Mouse (Mus musculus) heart, postnatal 4 days (tissue): ENCODE data around the gene Ap1ar. TPM values are rescaled to one million over a fixed set of nuclear protein-coding genes. Genes with fewer than 3 reads are reported as not detected.

ENCODE experiments used
- DNase-seq: peaks from one replicate; pipeline ENCODE4 v3.0.0; 2021
- total RNA-seq, 2 experiments: library from RNA; stranded (reverse); gene quantifications; 2 replicates each; pipeline ENCODE4 v1.2.3; 2021

Ap1ar gene
- total RNA-seq, 2 experiments from 2014 or later, result 19.7 to 20.6 TPM

- no peak for DNase-seq
These were observed 785 bp upstream of the Ap1ar start for GRCm38 (mm10) chr3:127837972-127838644.

- no peak for DNase-seq
These were observed 547 bp downstream of the Ap1ar start for GRCm38 (mm10) chr3:127836798-127837153.

GRCm38 (mm10) chr3:127835594-127835993, 1.7 kb downstream of the Ap1ar start:
- DNase-seq, result no peak

- DNase-seq, result no peak
These were observed 3.3 kb downstream of the Ap1ar start for GRCm38 (mm10) chr3:127834040-127834439.

GRCm38 (mm10) chr3:127831079-127831478, 6.2 kb downstream of the Ap1ar start:
- no peak for DNase-seq

DNA sequence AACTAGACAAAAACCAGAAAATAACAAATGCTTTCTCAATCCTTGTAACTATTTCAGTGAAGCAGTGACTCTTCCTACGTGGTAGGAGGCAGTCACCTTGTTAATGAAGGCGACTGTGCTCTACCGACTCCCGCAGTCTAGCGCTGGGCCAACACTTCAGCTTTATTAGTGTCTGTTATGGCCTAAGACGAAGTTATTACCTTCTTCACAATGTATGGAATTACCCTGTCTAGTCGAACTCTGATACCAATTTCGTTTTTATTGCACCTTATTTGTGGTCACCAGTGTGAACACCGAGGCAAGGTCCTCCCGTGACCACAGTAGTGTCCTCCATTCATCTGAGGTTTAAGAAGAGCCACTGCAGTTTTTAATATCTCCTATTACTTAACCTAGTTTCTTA, 7.1 kb downstream of the Ap1ar start:
- no peak for DNase-seq

DNA sequence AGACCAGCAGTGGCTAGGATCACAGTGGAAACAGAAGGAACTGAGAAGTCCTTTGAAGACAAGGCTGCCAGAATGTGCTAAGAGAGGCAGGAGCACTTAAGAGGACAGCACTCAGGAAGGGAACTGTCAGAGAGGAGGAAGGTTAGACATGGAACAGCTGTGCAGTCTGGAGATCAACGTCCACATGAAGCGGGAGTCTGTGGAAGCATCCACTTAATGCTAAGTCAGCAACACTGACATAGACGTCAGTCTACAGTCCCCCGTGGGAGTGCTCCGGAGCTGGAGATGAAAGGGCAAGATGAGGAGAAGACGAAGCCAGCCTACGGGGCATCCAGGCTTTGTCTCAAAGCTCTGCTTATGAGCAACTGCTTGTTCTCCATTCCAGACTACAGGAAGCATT, 10.2 kb downstream of the Ap1ar start:
- DNase-seq, result peak; percentile 28

GRCm38 (mm10) chr3:127826503-127826902, 10.8 kb downstream of the Ap1ar start:
- no peak for DNase-seq

DNA sequence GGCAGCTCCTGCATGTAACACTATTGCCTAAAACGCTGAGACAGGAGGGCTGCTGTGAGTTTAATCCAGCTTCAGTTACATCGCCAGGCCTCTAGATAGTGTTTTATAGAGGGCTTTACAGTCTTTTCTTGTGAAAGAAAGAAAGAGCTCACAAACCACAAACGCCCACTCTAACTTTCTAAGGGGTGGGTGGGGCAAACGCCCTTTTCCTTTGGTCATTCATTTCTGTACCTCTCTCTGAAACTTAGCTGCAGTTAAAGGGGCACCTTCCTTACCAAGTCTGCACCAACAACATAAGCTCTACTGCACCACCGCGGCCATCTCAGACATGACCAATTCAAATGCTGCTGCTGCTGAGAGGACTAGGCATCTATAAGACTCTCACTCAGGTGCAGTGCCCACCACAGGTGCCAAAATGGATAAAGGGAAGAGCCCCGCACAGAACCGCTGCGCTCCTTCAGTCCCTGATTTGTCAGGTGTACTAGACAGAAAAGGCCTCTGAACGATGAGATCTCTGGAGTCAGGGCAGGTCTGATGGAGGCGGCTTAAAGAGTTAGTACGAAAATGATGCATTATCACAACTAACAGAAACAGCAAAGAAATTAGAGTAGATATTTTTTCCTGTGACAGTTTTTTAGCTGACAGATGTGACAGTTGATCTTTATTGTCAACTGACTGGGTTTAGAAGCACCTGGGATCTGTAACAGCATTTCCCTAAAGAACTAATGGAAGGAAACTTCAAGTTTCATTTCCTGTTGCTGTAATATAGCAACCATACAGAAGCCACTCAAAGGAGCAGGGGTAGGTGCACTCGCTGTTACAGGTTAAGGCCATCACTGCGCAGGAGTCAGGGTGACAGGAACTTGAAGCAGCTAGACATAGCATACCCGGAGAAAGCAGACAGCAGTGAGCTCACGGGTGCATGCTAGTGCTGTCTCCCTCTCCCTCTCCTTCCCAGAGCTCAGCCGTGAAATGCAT, 13.1 kb downstream of the Ap1ar start:
- no peak for DNase-seq

DNA sequence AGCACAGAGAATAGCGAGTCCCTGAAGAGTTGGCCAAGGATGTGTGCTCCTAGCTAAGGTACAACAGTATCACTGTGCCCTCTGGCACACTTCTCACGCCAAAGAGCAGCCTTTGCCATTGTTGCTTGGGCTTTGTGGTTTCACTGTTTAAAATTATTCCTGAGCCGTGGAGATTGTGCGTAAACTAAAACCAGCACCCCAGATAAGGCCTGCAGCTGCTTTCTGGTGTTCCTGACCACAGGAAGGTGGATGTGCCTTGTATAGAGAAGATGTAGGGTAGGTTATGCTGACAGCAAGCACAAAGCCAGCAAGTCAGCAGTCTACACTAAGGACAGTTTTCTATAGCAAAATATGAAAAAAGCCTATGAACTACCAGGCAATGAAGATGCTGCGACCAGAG, 16.1 kb downstream of the Ap1ar start:
- DNase-seq, result no peak

DNA sequence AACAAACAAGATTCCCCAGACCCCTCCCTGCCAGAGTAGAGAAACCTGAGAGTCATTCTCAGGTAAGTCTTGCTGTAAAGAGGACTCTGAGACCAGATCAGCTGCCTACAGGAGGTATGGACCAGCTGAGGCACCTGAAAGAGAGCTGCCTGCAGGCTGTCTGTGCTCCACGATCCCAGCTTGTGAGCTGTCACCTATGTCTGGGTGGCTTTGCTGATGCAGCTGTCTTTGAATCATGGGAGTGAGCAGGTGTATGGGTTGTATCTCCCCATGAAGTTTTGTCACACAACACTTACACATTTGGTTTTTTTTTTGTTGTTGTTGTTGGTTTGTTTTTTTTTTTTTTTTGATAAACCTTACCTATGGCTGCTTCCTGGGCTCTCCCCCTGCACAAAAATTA, 16.9 kb downstream of the Ap1ar start:
- DNase-seq, result no peak

DNA sequence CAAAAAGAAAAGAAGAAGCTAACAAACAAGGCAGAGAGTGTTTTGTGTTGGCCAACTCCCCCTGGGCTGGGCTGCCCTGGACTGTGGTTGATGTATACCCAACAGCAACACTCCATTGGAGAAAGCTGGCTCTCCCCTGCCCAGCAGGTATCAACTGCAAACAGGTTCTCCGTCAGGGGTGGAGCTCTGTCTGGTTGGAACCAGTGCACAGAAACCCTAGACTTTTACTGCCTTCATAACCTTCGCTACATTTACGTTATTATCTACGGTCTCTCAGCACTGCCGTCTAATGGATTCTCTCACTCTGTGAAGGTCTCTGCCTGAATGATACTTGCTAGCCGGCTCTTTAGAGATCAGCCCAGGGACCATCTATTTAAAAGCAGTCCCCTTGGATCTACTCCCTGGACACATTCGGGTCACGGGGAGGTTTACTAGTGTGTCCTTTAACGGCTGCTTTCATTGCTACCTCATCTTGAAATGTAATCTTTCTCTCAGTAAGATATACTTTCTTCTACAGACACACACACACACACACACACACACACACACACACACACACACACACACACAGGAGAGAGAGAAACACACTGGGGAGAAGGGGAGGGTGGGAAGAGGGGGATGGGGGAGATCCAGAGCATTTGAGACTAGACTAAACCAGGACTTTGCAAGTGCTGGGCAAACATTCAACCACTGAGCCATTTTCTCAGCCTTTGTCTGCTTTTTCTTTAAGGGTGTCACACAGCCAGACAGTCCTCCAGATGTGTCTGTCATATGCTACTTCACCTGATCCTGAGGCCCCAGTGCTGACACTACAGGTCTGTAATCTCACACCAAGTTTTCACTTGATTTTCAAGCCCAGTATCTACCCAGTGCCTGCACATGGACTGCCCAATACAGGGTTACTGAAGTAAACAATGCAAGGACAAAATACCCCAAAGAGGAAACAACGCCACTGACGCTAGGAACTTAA, 18.3 kb downstream of the Ap1ar start:
- no peak for DNase-seq

DNA sequence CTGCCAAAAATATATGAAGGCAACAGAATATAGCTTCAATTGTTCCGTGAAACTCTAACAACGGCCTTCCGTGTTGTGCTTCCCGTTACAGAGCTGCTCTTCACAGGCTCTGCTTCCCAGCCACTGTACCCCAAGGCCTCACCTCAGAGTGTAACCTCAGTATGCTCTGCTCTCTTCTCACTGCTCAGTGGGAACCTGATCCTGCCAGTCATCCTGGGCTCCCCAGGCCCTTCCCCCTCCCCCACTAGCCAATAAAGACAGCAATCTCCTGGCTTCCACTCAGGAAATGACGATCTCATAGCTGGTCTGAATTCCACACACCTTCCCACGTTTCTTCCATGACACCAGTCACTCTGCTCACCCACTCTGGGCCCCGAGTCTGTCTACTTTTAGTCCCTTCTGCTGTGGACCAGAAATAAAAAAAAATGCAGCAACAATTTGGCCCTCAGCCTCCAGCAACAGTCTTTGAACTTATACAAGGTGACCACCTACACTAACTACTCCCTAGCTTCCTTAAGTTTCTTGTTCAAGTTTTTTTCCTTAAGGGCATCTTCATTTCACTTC, 20.1 kb downstream of the Ap1ar start:
- DNase-seq, result no peak

DNA sequence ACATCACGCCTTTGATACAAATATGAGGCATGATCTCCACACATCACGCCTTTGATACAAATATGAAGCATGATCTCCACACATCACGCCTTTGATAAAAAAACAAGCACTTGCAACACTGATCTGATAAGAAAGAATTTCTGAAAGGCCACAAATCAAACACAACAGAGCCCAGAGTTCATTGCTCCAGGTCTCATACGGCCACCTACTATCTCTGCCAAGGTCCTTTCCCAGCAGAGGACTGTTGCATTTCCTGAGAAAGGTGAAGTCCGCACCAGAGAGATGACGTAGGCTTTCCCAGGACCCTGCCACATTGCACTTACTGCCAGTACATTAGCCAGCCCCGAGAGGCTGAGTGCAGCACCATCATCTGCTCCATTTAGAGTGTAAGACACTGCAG, 28.2 kb downstream of the Ap1ar start:
- no peak for DNase-seq

GRCm38 (mm10) chr3:127807846-127808245, 29.5 kb downstream of the Ap1ar start:
- DNase-seq, result no peak

GRCm38 (mm10) chr3:127805991-127806390, 31.3 kb downstream of the Ap1ar start:
- no peak for DNase-seq

DNA sequence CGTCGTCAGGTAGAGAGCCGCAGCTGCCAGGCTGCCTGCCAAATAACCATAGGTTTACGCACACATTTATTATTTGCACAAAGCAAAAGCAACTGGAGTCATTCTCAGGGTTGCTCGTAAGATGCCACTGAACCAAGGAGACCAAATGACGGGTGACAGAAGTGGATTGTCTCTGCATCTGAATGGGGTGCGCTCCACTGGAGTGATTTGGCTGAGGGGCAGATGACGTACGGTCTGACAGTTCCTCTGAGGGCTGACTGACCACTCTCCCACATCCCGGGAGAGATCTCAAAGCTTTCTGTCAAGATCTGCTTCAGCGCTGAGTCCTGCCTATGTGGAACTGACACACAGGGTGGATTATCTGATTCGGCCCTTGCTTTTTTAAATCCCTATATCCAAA, 32.3 kb downstream of the Ap1ar start:
- DNase-seq, result no peak

DNA sequence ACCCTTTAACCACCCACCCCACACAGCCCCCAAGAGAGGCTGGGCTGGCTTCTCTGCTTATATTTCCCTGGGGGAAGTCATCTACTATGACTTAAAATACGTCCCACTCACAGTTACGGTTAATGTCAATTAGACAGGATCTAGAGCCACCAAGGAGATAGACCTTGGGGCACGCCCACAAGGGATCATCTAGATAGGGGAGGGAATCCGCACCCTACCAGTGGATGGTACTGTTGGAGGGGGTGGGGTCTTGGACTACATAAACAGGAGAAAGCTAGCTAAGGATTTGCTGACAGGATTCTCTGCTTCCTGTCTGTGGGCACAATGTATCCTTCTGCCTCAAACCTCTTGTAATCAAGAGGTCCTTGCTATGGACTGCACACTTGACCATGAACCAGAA, 32.9 kb downstream of the Ap1ar start:
- DNase-seq, result no peak

DNA sequence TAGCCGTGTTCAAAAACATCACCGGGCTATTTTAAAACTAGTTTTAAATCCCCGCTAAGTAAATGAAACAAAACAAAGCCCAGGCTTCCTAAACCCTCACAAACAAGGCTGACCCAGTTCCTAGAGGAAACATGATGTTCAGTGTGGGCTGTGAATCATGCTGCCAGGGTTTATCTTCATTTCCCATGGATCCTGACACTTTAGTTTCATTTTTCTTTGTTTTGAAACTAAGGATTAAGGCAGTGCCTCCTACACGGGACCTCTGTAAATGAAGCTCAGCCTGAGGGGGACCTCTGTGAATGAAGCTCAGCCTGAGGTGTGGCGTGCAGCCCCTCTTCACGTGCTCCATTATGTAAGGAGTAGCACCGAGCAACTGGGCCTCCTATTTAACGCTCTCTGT, 34.5 kb downstream of the Ap1ar start:
- no peak for DNase-seq

DNA sequence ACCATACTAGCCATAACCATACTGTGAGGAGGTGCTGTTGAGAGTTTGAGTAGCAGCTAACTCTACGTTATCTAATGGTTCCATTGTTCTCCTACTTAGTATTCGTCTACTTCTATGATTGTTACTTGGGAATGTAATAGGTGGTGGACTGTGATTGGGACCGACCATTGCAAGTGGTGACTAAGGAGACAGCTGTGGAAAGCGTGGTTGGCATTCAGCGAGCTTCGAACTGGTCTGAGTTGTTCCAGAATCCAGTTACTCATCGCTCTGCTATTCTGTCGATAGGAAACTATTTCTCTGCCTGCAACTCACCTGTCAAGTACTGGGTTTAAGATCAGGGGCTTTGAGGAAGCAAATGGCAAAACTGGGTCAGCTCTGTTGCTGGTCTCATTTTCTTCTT, 36.2 kb downstream of the Ap1ar start:
- DNase-seq, result no peak

DNA sequence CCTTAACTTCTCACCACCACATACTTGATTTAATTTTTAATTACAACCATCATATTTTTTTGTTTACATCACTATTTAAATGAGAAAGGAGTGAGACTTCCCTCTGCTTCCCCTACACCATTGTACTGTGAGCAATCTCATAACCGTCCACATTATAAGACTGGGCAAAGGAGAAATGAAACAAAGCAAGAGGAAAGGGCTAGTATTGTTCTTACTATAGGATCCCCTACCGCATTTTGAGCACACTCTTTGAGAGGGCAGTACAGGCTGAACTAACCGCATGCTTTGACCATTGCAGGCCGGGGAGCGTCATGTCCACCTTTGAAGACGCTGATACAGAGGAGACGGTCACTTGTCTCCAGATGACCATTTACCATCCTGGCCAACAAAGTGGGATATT, 41.1 kb downstream of the Ap1ar start:
- no peak for DNase-seq

- no peak for DNase-seq
These were observed 41.6 kb downstream of the Ap1ar start for GRCm38 (mm10) chr3:127795762-127796161.
